Mouse (Mus musculus) stomach, embryonic 15.5 days (tissue): ENCODE measurements at regions not wholly inside any gene's neighbourhood (a gene's known extent, or its start where the extent isn't known, plus 50 kb on each side); places are given as distances from the start of the nearest gene placed in this dataset.

Source experiments
- ATAC-seq: fragments of 200-750 bp; cut with Nextera tagmentation; 2 replicates; pipeline ENCODE4 v1.8.0; 2017; ENCODE audit warnings: low read depth, moderate number of reproducible peaks, moderate TSS enrichment; ENCODE audit not compliant: insufficient read depth, low FRiP score
- H3K27ac ChIP-seq: fragments of 300-500 bp; sonication (generic); 2 replicates; pipeline ENCODE4 v1.5.1; 2015; ENCODE audit warnings: mild to moderate bottlenecking, inconsistent platforms
- H3K27me3 ChIP-seq: fragments of 300-500 bp; sonication (generic); replicated peaks from 2 replicates; pipeline ENCODE4 v1.6.1; 2015; ENCODE audit warnings: inconsistent platforms
- H3K36me3 ChIP-seq: fragments of 300-500 bp; sonication (generic); 2 replicates; pipeline ENCODE4 v1.6.1; 2015; ENCODE audit warnings: inconsistent platforms
- H3K4me1 ChIP-seq: fragments of 300-500 bp; sonication (generic); 2 replicates; pipeline ENCODE4 v1.6.1; 2015; ENCODE audit warnings: inconsistent platforms
- H3K4me2 ChIP-seq: fragments of 300-500 bp; sonication (generic); 2 replicates; pipeline ENCODE4 v1.6.1; 2015; ENCODE audit warnings: mild to moderate bottlenecking, inconsistent platforms
- H3K4me3 ChIP-seq: fragments of 300-500 bp; sonication (generic); replicated peaks from 2 replicates; pipeline ENCODE4 v1.5.1; 2015; ENCODE audit warnings: inconsistent platforms
- H3K9ac ChIP-seq: fragments of 300-500 bp; sonication (generic); 2 replicates; pipeline ENCODE4 v1.6.1; 2015; ENCODE audit warnings: inconsistent platforms
- H3K9me3 ChIP-seq: fragments of 300-500 bp; sonication (generic); 2 replicates; pipeline ENCODE4 v1.6.1; 2016; ENCODE audit warnings: inconsistent platforms
- WGBS: fragments of 180-500 bp; shearing (Covaris S2); methylation state at CpG from one replicate; pipeline ENCODE4 v1.1.7; 2015; 5-methylcytosine and 5-hydroxymethylcytosine counted together

- H3K9me3 ChIP-seq = no peaks in the 10 kb centered on the region
- no peak overlapping the region for H3K4me2 ChIP-seq
- H3K27ac ChIP-seq = no peak overlapping the region
- no peaks in the 10 kb centered on the region for H3K4me1 ChIP-seq
- H3K9ac ChIP-seq = no peak overlapping the region
- 81% methylated on average over 6 of the region's 6 CpGs for WGBS
- no peaks in the 10 kb centered on the region for H3K36me3 ChIP-seq
- no peak overlapping the region for H3K4me3 ChIP-seq
- no peaks in the 10 kb centered on the region for H3K27me3 ChIP-seq
- no peak for ATAC-seq
Measured at GRCm38 (mm10) chr2:8562948-8563347, 1053.6 kb upstream of the Celf2 start.

GRCm38 (mm10) chr2:8546116-8546515 lies 1036.8 kb upstream of the Celf2 start:
- no peaks in the 10 kb centered on the region for H3K9me3 ChIP-seq
- no peaks in the 10 kb centered on the region for H3K4me1 ChIP-seq
- no peak for ATAC-seq
- H3K27ac ChIP-seq = no peak overlapping the region
- no peak overlapping the region for H3K4me2 ChIP-seq
- no peaks in the 10 kb centered on the region for H3K27me3 ChIP-seq
- H3K9ac ChIP-seq = no peak overlapping the region
- no peak overlapping the region for H3K4me3 ChIP-seq
- H3K36me3 ChIP-seq = no peaks in the 10 kb centered on the region

GRCm38 (mm10) chr2:8536842-8537241 lies 1027.5 kb upstream of the Celf2 start:
- no peak overlapping the region for H3K4me3 ChIP-seq
- ATAC-seq = no peak
- H3K4me1 ChIP-seq = no peaks in the 10 kb centered on the region
- no peaks in the 10 kb centered on the region for H3K9me3 ChIP-seq
- 7% methylated on average over 1 of the region's 1 CpGs for WGBS
- H3K36me3 ChIP-seq = no peaks in the 10 kb centered on the region
- H3K4me2 ChIP-seq = no peak overlapping the region
- no peaks in the 10 kb centered on the region for H3K27me3 ChIP-seq
- H3K9ac ChIP-seq = no peak overlapping the region
- no peak overlapping the region for H3K27ac ChIP-seq

- no peaks in the 10 kb centered on the region for H3K4me1 ChIP-seq
- 34% methylated on average over 1 of the region's 1 CpGs for WGBS
- ATAC-seq = no peak
- no peak overlapping the region for H3K27ac ChIP-seq
- no peak overlapping the region for H3K9ac ChIP-seq
- no peaks in the 10 kb centered on the region for H3K9me3 ChIP-seq
- no peak overlapping the region for H3K4me3 ChIP-seq
- H3K4me2 ChIP-seq = no peak overlapping the region
- no peaks in the 10 kb centered on the region for H3K36me3 ChIP-seq
- no peaks in the 10 kb centered on the region for H3K27me3 ChIP-seq
Measured at GRCm38 (mm10) chr2:8498466-8498865, 989.1 kb upstream of the Celf2 start.

- Histone ChIP-seq H3K9ac (no peak overlapping the region), H3K36me3 (no peaks in the 10 kb centered on the region), H3K4me2 (no peak overlapping the region), H3K27me3 (no peaks in the 10 kb centered on the region), H3K4me1 (no peaks in the 10 kb centered on the region), H3K27ac (no peak overlapping the region), H3K4me3 (no peak overlapping the region), H3K9me3 (no peaks in the 10 kb centered on the region)
- WGBS = 65% methylated on average over 6 of the region's 6 CpGs
- ATAC-seq = no peak
Measured at GRCm38 (mm10) chr2:8477827-8478528, 968.6 kb upstream of the Celf2 start.

- H3K4me3 ChIP-seq = no peak overlapping the region
- 72% methylated on average over 1 of the region's 1 CpGs for WGBS
- no peak overlapping the region for H3K4me2 ChIP-seq
- H3K4me1 ChIP-seq = no peaks in the 10 kb centered on the region
- no peak overlapping the region for H3K27ac ChIP-seq
- H3K9ac ChIP-seq = no peak overlapping the region
- no peaks in the 10 kb centered on the region for H3K36me3 ChIP-seq
- no peak for ATAC-seq
- no peaks in the 10 kb centered on the region for H3K9me3 ChIP-seq
- no peaks in the 10 kb centered on the region for H3K27me3 ChIP-seq
Measured at GRCm38 (mm10) chr2:8470546-8470945, 961.2 kb upstream of the Celf2 start.

GRCm38 (mm10) chr2:8468989-8469388 lies 959.6 kb upstream of the Celf2 start:
- H3K4me2 ChIP-seq = no peak overlapping the region
- no peak overlapping the region for H3K27ac ChIP-seq
- WGBS = 57% methylated on average over 2 of the region's 2 CpGs
- H3K4me1 ChIP-seq = no peaks in the 10 kb centered on the region
- no peak overlapping the region for H3K4me3 ChIP-seq
- H3K27me3 ChIP-seq = no peaks in the 10 kb centered on the region
- H3K9me3 ChIP-seq = no peaks in the 10 kb centered on the region
- no peak overlapping the region for H3K9ac ChIP-seq
- ATAC-seq = no peak
- H3K36me3 ChIP-seq = no peaks in the 10 kb centered on the region

- ATAC-seq = no peak
- H3K9me3 ChIP-seq = no peaks in the 10 kb centered on the region
- no peak overlapping the region for H3K4me3 ChIP-seq
- no peak overlapping the region for H3K4me2 ChIP-seq
- no peak overlapping the region for H3K27ac ChIP-seq
- no peak overlapping the region for H3K9ac ChIP-seq
- H3K36me3 ChIP-seq = no peaks in the 10 kb centered on the region
- H3K4me1 ChIP-seq = no peaks in the 10 kb centered on the region
- no peaks in the 10 kb centered on the region for H3K27me3 ChIP-seq
Measured at GRCm38 (mm10) chr2:8468351-8468750, 959.0 kb upstream of the Celf2 start.

- no peaks in the 10 kb centered on the region for H3K36me3 ChIP-seq
- no peak for ATAC-seq
- H3K4me2 ChIP-seq = no peak overlapping the region
- H3K9me3 ChIP-seq = no peaks in the 10 kb centered on the region
- H3K4me1 ChIP-seq = no peaks in the 10 kb centered on the region
- no peak overlapping the region for H3K27ac ChIP-seq
- no peak overlapping the region for H3K4me3 ChIP-seq
- H3K27me3 ChIP-seq = no peaks in the 10 kb centered on the region
- WGBS = 73% methylated on average over 2 of the region's 2 CpGs
- H3K9ac ChIP-seq = no peak overlapping the region
Measured at GRCm38 (mm10) chr2:8467531-8468203, 958.3 kb upstream of the Celf2 start.

GRCm38 (mm10) chr2:8452566-8453243 lies 943.3 kb upstream of the Celf2 start:
- Histone ChIP-seq H3K27me3 (no peaks in the 10 kb centered on the region), H3K4me1 (no peaks in the 10 kb centered on the region), H3K4me3 (no peak overlapping the region), H3K36me3 (no peaks in the 10 kb centered on the region), H3K9me3 (no peaks in the 10 kb centered on the region), H3K4me2 (no peak overlapping the region), H3K27ac (no peak overlapping the region), H3K9ac (no peak overlapping the region)
- ATAC-seq = no peak
- 46% methylated on average over 3 of the region's 3 CpGs for WGBS

GRCm38 (mm10) chr2:8441230-8441629 lies 931.9 kb upstream of the Celf2 start:
- no peak overlapping the region for H3K4me2 ChIP-seq
- no peak overlapping the region for H3K9ac ChIP-seq
- ATAC-seq = no peak
- no peaks in the 10 kb centered on the region for H3K9me3 ChIP-seq
- no peaks in the 10 kb centered on the region for H3K36me3 ChIP-seq
- no peaks in the 10 kb centered on the region for H3K4me1 ChIP-seq
- no peak overlapping the region for H3K27ac ChIP-seq
- 64% methylated on average over 1 of the region's 1 CpGs for WGBS
- H3K27me3 ChIP-seq = no peaks in the 10 kb centered on the region
- H3K4me3 ChIP-seq = no peak overlapping the region

- H3K9me3 ChIP-seq = no peaks in the 10 kb centered on the region
- no peaks in the 10 kb centered on the region for H3K27me3 ChIP-seq
- H3K27ac ChIP-seq = no peak overlapping the region
- no peak overlapping the region for H3K4me3 ChIP-seq
- no peaks in the 10 kb centered on the region for H3K36me3 ChIP-seq
- H3K9ac ChIP-seq = no peak overlapping the region
- ATAC-seq = no peak
- H3K4me2 ChIP-seq = no peak overlapping the region
- 67% methylated on average over 5 of the region's 5 CpGs for WGBS
- no peaks in the 10 kb centered on the region for H3K4me1 ChIP-seq
Measured at GRCm38 (mm10) chr2:8429652-8430343, 920.4 kb upstream of the Celf2 start.
